Mouse (Mus musculus) hindlimb bud, embryonic 11.5 days (tissue): ENCODE results near the gene Gm21854.
"Not testable (repeated sequence)": the region's sequence is repeated elsewhere in the genome, so short reads cannot be mapped to it uniquely, and the experiment has no call there.

Experiments used
- DNase-seq: peaks from one replicate; pipeline ENCODE4 v3.0.0-alpha.2; 2012; ENCODE audit warnings: low read depth, low spot score; ENCODE audit errors: extremely low spot score

The Gm21854 gene

GRCm38 (mm10) chrY:5656686-5657085 lies at the start of gene Gm21854:
Gene Gm21854, plus strand, starts transcription at chrY:5656986.
- DNase-seq = not testable (repeated sequence)
